Mouse (Mus musculus): ENCODE measurements around the gene AL731706.1.
"Not testable (repeated sequence)": the region's sequence is repeated elsewhere in the genome, so short reads cannot be mapped to it uniquely, and the experiment has no call there.

The AL731706.1 gene

DNA sequence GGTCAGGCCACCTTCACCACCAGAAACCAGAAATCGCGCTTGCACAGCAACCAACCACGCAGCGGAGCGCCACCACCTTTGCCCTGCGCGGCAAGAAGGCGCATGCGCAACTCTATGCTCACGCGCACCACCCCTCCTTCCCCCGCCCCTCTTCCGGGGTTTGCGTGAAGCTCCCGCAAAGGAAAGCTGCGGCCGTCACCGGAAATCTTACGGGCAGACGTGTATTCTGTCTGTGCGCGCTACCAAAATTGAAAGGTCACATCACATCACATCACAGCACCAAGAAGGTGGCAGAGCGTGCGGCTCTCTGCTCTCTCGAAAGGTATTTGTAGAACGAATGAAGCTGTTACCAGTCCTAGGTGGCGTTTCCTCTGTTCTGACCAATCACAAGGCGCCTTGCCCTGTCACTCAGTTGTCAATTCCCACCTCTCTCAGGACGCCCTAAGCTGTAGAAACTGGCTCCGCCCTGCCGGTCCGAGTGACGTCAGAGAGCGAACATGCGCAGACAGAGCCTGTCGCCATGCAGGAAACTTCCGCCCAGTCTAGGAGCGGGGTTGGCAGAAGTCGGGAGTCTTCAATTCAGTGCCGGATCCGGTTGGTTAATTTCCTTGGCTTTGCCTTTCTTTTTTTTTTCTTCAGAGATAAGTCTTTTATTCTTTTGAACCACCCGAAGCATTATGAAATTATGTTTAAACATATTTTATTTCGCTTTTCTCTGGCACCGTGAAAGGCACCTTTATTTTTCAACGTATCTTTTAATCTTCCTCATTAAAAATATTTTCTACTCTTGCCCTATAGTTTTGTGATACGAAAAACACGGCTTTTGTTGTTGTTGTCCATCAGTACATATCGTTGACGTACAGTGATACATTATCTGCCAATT, at the start of gene AL731706.1, which contains the start of the genes Slx4ip and Mkks:
Gene AL731706.1 (minus strand): TSS at position 322 of the 883 bp plus-strand sequence.
Gene Slx4ip (plus strand): TSS at position 151 of the 883 bp plus-strand sequence.
Gene Mkks (minus strand): TSS at position 322 of the 883 bp plus-strand sequence.
- in situ Hi-C loops (cut with MseI, MboI), result no loop called here

DNA sequence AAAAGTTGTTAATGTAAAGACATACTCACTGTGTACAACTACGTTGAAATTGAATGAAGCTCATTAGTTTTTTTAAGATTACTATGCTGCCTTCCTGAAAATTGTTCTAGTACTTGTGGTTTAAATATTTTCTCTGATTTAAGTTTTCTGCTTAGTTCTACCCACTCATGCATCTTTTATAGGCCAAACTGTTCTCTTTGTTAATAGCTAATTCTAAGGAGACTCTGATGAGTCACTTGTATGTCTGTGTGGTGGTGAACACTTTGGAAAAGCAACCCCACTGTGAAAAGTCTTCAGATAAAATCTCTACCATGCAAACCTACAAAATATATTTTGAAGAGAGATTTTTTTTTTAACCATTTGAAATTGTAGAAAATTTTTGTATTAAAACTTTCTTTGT, 47.1 kb upstream of the AL731706.1 start:
- in situ Hi-C loops (cut with MseI, MboI), result no loop called here

DNA sequence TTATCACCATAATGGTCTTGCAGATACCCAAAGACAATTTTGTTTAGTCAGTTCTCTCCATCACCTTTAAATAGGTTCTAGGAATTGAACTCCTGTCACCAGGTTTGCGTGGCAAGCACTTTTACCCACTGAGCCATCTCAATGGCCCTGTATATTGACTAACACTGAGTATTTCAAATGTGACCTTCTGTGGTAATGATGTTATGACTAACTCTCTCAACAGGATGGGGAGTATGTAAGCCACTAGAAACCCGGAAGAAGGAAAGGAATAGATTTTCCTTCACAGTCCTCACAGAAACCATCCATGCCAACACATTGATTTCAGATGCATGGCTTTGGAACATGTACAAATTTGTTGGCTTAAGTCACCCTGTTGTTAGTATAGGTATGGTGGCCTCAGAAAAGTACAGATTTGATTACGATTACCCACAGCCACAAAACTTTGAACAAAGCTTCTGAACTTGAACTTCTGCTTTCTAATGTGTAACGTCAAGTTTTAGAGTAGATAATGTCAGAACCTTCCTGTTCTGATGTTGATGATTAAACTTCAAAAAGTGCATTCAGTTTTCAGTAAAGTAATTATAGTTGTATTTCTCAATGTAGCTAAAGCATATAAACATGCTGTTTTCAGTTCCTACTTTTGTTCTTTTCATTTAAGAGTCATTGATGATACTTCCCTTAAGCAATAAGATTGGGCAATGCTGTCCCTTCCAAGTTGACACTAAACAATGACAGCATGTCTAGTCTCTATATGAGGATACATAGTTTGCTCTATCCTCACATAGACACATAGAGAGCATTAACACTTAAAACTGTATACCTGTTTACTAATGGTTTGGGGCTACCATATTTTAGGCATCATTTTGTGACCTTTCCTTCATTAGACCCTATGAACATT, 45.5 kb upstream of the AL731706.1 start:
- in situ Hi-C loops (cut with MseI, MboI), result no loop called here

DNA sequence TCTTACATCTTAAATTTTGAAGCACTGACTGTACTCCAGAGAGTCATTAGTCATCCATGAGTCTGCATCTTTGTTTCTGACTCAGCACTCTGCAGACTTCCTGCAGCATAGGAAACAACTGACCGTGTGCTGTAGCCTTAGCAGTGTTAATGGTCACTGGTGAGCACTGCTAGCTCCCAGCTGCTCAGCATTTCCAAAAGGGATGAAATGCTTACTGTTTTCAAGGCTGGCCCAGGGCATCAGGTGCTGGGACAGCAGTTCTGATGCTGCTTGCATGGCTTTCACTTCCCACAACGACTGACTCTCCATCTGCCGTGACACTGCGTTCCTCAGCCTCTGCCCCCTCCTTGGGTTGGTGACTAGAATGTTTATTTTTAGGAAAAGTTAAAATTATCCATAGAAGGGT, 29.8 kb upstream of the AL731706.1 start:
- in situ Hi-C loops (cut with MseI, MboI), result no loop called here

DNA sequence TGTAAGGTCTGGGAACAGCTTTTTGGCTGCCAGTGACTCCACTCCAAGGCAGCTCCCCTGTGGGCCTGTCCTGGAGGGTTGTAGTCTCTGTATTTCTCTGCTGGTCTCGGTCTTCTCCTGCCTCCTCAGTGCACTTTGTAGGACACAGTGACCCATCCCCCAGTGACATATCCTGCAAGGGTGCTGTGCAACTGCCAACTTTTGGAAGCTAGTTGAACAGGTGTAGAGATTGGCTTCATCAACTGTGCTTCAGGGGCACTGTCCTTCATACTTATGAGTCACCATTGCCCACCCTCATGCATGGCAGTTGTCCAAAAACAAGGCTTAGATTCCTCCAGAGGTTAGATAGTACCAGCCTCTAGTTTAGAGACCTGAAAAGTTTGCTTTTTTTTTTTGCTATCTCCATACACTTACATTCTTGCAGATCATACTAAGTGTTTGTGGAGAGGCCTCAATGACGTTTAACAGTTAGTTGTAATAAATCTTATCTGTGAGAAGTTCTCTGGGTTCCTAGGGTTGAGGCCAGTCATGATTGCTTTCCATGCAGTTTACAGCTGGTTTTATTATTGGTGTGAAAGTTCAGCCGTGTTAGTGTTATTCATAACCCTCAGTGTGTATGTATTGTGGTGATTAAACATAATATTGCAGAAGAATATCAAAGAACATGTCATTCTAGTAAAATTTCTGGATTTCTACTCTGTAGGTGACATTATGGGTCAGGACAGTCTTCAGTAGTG, 29.2 kb upstream of the AL731706.1 start:
- in situ Hi-C loops (cut with MseI, MboI), result no loop called here

DNA sequence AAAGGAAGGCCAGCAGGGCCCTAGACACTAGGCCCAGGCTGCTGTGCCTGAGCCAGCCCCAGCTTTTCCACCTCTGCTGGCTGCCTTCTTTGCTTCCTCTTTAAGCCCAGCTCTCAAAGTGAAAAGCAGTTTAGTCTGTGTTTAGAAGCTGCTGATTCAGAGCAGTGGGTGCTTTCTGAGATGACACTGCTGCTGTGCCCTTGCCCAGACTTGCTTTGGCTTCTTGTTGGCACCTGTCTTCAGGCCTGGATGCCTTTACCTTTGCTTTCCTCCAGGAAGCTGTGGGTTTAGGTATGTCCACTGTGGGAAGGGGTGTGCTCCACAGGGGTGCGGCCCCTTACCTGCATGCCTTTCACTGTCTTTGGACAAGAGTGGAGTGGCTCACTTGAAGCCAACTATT, 28.2 kb upstream of the AL731706.1 start:
- in situ Hi-C loops (cut with MseI, MboI), result no loop called here

DNA sequence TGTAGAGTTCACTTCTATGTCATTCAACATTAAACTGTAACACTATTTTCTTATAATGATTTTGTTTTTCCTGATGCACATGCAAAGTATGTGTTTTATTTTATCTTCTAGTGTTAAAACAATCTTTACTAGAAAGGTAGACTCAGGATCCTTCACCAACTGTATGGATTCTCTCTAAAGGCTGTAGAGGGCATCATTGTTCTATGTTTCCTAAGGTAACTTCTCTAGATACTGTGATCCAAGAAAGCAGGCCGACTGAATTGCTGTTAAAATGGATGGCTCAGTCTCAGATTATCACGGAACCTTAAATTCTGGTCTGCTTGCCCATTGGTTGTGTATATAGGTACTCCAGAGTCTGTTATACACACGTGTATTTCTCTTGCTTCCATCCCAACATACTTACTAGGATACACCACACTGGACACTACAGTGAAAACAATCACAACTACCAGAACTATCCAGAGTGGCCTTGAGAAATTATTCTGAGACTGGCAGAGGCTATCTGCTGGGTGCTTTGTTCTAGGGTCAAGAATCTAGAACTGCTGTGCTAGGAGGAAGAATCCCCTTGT, 23.2 kb upstream of the AL731706.1 start:
- in situ Hi-C loops (cut with MseI, MboI), result no loop called here

DNA sequence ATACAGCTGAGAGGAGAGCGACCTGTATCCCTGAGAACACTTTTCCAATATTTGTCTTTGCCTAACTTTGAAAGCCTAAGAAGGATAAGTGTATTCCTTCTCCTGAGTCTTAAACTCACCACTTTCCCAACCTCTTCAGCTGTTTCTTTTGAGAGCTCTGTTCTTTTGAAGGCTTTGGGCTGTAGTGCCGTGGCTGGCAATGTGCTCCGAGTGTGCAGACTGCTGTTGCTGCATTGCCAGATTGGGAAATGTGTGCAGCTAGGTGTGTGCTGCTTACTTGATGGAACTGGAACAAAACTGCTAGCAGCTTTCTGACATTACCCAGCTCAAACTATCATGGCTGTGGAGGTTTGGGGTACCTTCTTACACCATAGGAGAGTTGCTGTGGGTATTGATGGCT, 21.8 kb upstream of the AL731706.1 start:
- in situ Hi-C loops (cut with MseI, MboI), result no loop called here

DNA sequence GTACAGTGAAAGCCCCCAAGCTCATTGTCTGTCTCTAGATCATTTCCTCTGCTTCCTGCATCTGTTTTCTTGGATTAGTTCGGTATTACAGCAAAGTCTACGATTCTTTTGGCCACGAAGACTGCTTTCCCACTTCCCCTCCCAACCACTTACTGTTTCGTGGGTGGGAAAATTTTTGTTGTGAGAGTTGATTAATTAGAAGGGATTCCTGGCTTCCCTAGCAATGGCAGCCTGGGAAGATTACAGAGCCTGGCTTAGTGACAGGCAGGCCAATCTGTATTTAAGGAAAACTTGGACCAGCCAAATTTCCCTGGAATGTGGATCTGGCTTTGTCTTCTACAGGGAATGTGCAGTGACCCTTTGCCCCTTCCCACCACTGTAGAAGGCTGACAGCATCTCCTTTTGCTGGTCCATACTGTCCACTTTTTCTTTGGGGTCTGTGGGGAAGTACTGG, 20.8 kb upstream of the AL731706.1 start:
- in situ Hi-C loops (cut with MseI, MboI), result no loop called here

DNA sequence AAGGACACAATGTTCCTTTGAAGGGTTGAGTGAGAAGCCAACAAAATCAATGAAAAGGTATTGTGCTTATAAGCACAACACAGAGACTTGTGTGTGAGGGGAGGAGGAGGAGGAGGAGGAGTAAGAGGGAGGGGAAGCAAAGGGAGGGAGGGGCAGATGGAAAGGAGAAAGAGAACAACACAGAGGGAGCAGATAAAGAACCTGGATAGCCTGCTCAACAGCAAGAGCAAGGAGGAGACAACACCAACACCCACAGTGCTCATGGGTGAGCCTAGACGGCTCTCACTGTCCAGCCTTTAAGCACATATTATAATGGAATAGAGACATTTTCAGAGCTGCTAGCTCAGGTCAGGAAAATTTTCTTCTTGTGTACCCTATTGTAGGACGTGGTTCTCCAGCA, 18.1 kb upstream of the AL731706.1 start:
- in situ Hi-C loops (cut with MseI, MboI), result no loop called here

DNA sequence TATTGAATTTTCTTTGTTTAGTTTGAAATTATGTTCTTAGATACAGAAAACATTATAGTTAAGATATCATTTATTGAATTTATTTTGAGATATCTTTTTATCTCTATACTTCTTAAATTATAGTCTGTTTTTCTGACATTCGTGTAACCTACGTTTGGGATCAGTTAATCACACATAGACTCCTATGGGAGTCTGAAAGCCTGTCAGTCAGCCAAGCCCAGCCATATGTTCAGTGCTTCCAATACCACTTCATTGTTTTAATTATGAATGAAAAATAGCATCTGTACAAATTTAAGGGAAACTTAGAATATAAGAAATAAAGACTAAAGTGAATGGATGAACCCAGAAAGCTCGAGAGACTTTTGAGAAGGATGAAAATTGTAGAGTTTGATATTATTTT, 17.4 kb upstream of the AL731706.1 start:
- in situ Hi-C loops (cut with MseI, MboI), result no loop called here

DNA sequence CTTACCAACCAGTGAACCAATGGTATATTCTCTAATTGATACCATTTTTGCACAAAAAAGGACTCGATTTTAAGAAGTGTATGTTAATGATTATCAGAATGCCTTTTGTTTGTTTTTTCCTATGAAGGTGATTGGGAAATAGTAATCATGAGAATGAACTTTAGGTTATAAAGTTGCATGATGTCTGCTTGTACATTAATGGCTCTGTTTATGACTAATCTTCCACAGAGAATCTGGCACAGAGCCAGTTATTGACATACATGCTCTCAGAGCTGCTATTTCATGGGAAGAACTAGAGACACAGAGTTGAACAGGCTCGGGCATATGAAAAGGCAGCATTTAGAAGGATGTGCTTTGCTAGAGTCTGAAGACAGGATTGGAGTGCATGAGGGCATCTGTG, 4.9 kb upstream of the AL731706.1 start:
- in situ Hi-C loops (cut with MseI, MboI), result no loop called here

DNA sequence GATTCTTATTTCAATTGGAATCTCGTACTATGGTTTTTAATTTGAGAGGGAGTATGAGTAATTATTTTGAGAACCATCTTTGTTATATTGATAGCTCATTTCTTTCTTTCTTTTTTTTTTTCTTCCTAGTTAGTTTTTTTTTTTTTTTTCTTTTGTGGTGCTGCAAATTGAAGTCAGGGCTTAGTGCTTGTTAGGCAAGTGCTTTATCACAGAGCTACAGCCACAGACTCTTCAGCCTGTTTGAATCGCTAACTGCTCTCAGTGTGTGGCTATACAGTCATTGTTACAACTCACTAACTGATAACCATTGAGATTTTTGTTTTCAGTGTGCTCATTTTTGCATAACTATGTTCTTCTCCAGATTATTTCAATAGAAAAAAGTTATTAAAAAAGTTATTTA, 3.3 kb upstream of the AL731706.1 start:
- in situ Hi-C loops (cut with MseI, MboI), result no loop called here

DNA sequence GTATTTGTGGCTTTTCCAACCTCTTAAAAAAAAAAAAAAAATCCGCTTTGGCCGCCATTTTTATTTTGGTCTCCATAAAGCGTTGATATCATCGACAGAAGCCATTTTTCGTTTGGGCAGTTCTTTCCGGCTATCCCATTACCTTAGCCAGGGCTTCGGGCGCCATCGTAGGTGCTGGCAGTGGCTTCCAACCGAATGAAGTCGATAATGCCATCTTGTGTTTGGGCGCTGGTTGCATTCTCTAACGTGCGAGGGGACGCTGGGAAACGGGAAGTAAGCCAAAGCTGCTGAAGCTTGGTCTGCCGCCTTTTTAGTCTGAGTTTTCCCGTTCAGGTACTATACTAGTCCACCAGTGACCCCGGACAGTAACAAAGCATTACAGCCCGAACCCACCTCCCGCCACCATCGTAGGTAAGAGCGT, 772 bp upstream of the AL731706.1 start:
- in situ Hi-C loops (cut with MseI, MboI), result no loop called here

DNA sequence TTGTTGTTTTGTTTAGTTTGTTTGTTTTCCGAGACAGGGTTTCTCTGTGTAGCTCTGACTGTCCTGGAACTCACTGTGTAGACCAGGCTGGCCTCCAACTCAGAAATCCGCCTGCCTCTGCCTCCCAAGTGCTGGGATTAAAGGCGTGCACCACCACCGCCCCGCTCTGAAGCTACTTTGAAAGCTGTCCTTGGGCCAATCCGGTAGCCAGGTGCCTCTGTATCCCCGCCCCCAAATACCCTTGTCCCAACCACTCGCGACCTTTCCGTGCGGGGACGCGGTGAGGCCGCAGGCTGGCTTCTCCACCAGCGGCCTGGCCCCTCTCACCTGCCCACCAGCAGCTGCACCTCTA, 497 bp downstream of the AL731706.1 start:
- in situ Hi-C loops (cut with MseI, MboI), result not testable (repeated sequence)

DNA sequence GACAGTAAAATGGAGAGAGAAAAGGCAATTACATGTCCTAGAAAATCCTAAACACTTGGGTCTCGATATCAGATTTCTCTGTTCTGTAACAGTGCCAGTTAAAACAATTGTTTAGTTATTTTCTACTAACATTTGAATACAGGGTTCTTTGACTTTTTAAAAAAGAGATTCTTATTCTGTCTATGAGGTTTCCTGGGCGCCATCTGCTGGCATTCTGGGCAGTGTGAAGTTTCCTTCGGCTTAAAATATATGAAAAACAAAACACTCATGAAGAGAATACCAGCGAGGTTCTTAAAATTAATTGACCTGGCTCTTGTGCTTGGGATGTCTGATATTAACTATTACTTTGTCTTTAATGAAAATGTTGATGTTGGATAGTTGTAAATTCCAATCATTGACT, 4.3 kb downstream of the AL731706.1 start:
- in situ Hi-C loops (cut with MseI, MboI), result no loop called here

DNA sequence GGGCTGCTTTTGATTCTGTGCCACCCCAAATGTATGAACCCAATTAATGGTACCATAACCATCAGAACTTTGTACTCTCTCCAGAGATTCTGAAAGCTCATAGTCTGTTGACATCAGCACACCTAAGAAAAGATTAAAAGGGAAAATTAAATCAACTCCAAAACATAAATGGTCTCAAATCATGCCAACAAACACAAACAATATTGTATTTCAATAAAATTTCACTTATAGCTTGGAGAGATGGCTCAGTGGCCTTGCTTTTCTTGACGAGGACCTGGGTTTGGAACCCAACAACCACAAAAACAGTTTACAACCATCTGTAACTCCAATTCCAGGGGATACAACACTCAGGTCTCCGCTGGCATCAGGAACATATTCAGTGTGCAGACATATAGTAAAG, 5.6 kb downstream of the AL731706.1 start, which contains the start of gene AL731706.2:
Gene AL731706.2 (minus strand): TSS at position 101 of the 400 bp plus-strand sequence.
- in situ Hi-C loops (cut with MseI, MboI), result no loop called here

DNA sequence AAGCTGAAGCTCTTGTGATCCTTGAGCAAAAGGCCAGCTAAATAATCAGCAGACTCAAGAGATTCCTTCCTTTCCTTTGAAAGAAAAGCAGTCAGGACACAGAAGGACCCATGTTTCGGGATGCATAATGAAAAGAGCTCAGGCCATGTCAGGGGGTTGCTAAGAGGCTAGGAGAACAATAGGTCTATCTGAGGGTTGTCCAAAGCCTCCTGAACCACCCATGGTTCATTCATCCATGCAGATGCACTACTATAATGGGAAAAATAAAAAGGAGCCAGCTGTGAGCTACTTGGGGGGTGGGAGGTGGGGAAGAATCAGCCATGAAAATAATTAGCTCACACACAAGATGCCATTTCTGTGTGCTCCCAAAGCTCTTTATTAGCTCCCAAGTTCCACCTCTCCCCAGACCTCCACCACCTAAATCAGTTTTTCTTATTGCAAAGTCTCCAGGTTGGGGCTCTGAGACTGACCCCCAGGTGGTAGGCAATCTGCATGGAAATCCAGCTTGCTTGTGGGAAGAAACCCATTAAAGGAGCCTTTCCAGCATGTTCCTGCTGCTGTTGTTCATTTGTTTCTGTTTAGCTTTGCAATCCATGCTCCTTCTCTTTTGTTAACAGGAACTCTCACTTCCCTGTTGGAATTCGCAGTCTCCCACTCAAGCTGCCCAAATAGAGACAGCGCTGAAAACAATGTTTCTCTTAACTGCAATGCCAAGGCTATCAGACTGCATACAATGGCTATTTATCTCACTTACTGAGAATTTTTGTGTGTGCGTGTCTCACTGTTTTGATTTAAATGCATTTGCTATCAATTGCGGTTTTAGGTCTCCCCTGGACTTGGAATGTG, 36.4 kb downstream of the AL731706.1 start:
- in situ Hi-C loops (cut with MseI, MboI), result no loop called here

DNA sequence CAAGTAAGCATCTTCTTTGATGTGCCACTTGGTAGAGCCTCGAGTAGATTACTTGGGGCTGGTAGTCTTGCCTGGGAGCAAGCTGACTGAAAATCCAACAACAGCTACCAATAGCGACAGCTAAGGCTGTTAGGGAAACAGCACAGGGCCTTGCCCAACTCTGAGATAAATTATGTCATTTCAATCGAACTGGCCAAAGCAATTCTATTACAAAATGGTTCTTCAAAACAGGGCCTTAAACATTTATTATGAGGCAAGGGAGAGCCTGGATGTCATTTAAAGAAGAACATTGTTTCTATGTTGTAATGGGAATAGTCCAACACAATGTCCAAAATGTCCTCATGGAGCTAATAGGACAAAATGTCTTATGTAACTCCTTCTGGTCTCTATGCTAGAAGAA, 40.8 kb downstream of the AL731706.1 start:
- in situ Hi-C loops (cut with MseI, MboI), result no loop called here

DNA sequence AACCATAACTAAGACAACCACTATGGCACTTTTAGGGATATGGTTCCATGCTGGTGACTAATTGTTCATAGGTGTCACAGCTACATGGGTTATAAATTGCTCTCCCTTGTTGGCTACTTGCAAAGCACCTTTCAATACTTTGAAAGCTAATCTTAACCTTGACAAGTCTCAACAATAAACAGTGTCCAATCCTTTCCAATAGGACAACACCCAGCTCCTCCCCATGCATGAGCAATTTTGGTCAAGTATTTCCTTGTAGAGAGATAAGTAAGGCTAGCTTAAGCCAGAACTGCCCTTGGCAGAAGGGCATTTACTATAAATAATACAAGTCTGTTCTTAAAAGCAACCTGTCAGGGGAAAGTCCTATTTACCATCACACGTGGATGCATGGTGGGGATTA, 53.2 kb downstream of the AL731706.1 start:
- in situ Hi-C loops (cut with MseI, MboI), result no loop called here

Measured in mouse trophoblast stem cell (cell line).